Mouse (Mus musculus) frontal cortex, adult 2 months (tissue): ENCODE measurements at regions not wholly inside any gene's neighbourhood (a gene's known extent, or its start where the extent isn't known, plus 50 kb on each side); places are given as distances from the start of the nearest gene placed in this dataset.
A peak's percentile ranks its signal among the peaks of the same experiment; 100 is the strongest.
"Not testable (repeated sequence)": the region's sequence is repeated elsewhere in the genome, so short reads cannot be mapped to it uniquely, and the experiment has no call there.

Source experiments
- DNase-seq, 2 experiments: peaks; one replicate each; pipeline ENCODE4 v3.0.0; 2022; ENCODE audit warnings: low spot score in 1 of 2; ENCODE audit errors: extremely low spot score in 1 of 2

DNA sequence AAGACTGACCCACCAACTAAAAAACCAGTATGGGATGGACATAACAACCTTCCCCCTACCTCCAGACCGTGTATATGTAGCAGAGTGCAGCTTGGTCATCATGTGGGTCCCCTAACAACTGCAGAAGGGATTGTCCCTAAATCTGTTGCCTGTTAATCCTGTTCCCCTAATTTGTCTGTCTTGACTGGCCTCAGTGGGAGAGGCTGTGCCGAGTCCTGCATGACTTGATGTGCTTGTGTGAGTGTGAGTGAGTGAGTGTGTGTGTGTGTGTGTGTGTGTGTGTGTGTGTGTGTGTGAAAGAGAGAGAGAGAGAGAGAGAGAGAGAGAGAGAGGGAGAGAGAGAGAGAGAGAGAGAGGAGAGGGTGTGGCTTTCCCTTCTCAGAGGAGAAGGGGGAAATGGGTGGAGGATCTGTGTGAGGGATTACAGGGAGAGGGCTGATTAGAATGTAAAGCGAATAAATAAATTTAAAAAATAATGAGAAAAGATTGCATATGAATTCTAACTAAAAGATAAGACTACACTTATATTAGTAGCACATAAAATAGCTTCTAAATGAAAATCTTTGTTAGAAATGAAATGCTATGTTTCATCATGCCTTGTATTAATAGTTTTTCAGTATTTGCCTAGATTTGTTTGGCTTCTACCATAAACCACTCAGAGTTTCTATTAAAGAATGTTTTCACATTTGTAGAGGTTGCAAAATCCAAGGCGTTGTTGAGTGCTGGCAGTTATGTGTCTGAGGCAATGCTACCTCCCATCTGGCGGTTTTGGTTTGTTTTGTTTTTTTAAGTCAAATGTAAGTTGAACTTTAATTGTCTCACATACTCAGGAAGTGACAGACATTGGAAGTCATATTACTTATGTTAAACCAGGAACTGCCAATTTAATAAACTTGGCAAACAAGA is 740.9 kb downstream of the Abca13 start:
- DNase-seq = no peak

DNA sequence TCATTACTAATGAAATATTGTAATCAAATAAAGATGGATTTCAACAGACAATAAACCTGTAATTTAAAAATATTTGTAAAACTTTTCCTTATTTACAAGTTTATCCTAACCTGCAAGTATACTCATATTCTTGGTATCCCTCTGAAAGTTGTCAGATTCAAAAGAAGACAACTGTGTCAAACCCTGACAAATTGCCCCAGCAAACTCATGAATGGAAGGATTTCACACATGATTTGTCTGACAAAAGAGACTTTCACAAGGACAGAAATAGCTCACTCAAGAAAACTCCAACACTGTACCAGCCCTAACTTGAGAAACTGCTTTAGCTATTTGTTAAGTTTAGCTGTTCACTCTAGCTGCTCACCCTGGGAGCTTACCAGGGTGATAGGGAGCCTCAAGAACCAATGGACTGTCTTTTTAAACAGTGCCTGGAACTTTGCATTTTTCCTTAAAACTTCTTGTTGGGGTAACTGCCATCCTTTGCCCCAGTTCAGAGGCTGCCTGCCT is 771.0 kb downstream of the Abca13 start:
- DNase-seq = no peak

DNA sequence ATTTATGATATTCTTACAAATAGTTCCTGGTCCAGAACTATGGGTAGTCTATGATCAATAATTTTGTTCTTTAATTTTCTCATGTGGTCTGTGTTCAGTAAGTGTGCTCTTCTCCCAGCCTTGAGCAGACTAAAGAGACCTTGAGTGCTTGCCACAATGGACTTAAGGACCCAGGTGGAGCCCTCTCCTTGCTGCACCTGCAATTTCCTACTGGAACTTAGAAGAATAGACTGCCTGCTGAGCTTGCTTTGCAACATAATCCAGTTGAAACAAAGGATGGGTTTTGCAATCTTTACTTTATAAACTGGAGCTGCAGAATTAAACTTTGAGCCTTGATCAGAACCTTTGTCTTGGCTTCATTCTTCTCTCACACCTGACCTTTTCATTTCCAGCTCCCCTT is 791.2 kb downstream of the Abca13 start:
- DNase-seq = no peak

DNA sequence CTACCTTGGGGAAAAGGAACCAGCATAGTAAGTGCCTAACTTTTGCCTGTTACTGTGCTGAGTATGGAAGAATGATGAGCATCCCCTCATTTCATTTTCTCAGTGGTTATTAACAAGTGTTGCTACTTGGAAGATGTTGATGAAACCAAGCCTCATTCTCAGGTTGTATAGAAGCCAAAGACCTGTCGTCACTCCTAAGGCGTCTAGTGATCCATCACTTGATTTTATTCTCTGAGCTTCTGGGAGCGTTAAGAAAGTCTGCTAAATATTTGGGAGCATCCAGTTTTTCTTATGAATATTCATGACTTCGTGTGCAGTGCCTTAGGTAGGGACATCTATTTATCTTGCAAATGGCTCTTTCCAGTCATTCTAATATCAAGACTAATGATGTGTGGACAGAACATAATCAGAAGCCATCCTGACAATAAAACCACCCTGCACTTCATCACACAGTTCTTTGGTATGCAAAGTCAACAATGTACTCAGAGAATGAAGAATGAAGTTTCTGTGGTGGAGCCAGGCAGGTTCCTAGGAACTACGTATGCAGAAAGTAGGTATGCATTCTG is 802.9 kb downstream of the Abca13 start:
- DNase-seq = no peak

DNA sequence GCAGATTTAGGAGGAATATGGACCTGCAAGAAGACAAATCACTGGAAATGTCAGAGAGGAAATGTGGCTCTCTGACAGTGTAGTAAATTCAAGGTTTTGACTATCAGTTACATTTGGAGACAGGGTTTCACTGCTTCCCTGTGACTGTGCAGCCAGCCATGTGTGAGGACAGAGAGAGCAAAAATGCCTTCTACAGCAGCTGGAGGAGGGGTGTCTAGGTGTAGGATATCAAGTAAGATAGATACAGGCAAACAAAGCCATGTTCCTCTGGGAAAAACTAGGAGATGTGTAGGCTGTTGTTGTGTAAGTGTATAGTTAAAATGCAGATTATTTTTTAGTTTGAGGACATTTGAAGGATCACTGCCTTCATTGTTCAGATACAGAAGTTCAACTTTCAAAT is 803.6 kb downstream of the Abca13 start:
- DNase-seq = no peak

DNA sequence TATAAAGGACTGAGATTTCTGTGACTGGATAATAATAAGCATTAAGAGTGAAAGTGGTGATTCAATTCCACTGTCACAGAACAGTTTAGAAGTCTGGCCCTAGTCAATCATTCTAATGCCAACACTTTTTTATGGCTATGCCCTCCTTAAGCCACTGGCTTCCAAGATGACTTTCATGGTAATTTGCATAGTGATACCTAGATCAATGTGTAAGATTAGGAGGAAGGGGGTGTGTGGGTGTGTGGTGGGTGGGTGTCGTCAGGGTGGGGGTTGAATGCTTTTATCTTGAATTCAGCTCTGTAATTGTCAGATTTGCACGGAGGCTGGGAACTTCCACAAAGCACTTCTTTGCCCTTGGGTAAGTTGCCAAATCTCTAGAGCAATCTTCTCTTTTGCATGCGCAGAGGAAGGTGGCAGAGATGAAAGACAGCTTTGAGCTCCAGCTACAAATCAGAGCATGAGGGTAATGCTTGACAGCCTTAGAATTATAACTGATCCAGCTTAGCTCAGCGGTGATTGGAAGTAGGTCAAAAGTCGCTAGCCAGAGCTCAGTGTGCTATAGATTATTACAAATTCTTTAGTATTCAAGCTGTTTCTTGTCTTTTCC is 805.9 kb downstream of the Abca13 start:
- DNase-seq = peak in 1 of 2 experiments; percentile 11

DNA sequence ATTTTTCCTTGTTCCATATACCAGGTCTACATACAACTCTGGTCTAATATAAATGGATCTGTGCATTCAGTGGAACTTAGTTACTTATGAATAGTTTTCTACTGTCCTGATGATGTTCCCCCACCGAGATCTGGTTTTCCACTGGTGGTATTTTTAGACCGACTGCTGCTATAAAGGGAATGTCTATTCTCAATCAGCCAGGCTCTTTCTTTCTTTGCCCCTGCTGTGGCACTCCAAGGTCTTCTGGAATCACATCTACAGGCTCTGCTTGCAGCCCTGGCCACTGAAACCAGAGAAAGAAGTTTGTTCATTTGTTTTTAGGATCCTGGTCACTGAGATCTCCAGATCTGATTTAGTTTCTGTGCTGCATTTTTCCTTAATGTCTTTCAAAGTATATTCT is 810.4 kb downstream of the Abca13 start:
- DNase-seq = peak in 1 of 2 experiments; percentile 4

DNA sequence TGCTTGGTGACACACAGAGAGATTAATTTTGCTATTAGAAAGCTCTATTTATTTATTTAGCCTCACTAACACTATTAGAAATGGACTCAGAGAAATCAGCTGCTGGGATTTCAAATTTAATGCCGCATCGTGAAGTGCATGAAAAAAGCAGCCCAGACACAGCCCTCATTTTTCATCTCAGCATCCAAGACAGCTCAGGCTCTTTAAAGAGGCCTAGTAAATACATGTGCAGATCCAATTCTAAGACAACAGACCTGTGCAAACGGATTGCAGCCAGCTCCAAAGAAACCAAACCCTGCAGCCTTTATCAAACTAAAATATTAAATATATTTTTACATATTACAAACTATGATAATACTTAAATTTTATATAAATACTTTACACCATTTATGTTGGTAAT is 815.1 kb downstream of the Abca13 start:
- no peak for DNase-seq

DNA sequence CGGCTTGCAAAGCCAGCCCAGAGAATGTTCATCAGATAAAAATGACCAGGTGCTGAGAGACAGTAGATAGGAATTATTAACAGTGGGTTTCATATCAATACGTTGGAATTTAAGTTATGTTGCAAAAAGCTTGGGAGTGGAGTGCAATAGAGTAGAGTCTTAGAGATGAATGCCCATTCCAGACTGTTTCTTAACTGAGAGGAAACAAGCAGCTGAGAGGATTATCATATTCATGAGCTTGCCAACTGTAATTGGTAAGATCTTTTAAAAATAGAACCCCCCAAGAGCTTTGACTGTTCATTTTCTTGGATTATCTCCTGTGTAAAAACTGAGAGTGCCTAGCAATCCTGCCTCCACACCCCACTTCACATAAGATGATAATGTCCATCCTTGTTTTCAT is 854.9 kb downstream of the Abca13 start:
- DNase-seq = peak in 1 of 2 experiments; percentile 4

DNA sequence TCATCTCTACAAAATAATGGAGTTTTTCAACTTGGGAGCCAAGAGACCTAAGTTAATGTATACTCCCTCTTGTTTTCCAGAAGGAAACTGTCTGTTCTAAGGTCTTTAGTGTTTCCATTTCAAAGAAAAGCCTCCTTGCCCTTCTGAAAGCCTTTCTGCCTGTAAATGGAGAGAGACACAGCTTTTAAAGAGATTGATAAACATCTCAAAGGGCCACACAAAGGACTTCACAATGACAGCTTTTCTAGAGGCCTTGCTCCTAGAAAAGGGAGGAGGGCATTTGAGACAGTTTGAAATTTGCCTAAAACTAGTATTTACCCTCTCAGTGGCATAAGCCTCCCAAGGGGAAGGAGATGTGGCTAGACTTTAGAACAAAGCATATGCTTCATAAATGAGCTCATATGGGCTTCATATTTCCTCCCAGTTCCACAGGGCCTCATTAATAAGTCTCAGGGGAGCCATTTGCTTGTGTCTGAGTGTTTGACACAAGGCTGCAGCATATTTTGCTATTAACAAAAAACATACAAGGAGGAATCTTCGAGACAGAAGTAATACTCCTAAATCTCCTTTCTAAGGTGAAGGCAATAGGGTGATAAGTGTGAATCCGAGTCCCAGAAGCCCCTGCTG is 860.0 kb downstream of the Abca13 start:
- no peak for DNase-seq

DNA sequence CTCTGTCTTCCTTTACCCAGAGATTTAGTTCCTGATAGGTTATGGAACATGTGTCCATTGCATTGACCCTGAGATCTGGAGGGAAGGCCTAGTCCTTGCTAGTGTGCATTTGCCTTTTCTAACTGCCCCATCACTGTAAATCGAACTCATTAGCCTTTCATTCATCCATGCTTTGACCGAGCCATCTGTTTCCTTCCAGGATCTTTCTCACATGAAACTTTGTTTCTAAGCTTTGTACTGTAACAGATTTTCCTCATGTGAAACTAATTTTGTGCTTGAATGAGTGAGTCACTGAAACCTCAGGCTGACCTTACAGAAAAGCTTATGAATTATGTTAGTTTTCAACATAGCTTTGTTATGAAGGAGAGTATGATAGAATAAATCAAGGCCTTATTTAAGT is 880.1 kb downstream of the Abca13 start:
- no peak for DNase-seq

DNA sequence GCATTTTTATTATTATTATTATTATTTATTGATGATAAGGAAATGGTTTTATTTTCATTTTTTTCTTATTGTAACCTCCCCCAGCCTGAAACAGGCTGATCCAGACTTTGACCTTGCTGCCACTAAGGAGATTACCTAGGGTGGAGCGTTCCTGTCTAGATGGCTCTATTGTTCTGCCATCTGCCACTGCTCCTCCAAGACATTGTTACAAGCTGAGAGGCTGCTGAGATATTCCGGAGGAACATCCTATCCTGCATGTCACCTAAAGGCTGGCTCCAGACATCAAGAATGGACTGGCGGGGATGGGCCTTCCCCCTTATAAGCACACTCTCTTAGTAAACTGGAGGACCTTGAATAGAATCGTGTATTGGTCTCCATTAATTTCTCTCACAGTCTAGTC is 896.2 kb downstream of the Abca13 start:
- DNase-seq = no peak

DNA sequence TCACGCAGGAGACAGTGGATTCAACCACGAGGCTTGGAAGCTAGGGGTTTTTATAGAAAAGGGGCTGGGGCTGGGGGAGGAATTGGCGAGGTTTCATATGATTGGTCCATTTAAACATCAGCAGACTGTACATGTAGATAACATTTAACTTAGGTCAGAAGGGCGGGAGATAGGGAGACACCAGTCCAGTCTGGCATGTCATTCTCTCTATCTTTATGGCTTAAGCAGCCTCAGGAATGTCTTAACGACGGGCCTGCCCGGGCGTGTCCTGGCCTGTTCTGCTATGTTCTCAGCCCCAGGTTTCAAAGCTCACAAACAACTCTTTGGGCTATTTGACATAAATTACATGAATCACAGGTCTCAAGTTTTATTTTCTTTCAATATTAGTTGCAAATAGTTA is 910.6 kb downstream of the Abca13 start:
- DNase-seq = not testable (repeated sequence)

DNA sequence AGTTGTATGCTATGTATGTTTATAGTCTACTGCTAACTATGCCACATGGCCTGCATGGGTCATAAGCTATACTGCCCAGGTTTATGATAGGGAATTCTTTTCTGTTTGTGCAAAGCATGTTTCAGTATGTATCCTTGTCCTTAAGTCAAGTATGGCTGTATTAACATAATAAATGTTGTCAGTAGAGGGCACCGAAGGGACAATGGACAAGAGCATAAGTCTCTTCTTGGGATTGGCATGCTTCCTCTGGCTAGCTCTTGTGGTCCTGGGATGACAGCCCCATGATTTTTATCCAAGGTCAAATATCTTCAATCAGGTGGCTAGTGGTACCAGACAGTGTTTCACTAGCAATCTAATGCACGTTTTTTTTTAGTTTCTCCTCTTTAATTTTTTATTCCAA is 913.3 kb downstream of the Abca13 start:
- no peak for DNase-seq

DNA sequence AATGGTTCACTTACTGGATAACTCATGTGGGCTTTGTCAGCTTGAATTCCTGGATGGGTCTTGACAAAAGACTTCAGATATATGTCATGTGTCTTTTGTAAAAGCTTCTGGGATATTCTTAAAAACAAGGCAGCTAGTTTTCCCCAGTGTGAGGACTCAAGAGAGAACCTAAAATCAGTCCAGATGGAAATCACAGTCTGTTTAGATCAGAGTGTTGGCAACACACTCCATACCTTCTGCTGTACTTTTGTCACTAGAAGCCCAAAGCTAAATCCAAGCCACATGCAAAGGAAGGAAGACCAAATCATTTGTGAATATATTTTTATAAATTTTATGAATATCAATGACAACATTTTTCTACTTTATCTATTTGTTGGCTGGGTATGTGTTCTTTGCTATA is 950.4 kb downstream of the Abca13 start:
- DNase-seq = no peak

DNA sequence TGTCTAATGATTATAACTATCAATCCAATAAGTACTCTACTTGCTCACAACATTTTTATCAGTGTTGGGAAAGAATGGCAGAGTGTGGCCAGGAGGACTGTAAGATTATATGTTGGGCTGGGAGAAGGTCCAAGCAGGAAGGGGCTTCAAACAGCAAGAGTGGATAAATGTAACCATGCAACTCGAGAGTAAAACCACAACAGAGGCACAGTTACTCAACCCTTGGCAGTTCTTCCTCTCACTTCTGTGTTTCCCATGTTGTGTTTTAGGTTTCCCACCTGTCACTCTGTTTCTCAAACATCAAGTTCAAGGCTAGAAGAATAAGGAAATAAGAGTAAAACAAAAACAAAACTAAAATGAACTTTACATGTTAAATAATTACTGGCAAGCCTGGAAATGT is 957.4 kb downstream of the Abca13 start:
- no peak for DNase-seq

DNA sequence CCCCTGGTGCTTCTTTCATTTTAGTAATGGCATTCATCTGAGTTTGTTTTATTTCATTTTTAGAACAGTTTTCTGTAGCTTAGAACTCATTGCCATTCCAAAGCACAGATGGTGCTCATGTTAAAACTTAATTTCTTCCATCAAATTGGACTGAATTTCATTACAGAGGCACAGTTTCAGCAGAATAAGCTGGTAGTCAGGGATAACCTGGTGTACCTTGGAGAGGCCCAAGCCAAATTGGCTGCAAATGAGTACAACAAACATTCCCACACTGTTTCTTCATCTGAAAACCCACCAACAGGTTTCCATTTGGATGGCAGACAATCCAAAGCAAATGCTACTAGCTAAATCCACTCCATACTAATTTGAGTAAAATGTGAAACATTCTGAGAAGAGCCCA is 960.2 kb upstream of the Vwc2 start:
- peak; percentile 34 to 47 for DNase-seq

DNA sequence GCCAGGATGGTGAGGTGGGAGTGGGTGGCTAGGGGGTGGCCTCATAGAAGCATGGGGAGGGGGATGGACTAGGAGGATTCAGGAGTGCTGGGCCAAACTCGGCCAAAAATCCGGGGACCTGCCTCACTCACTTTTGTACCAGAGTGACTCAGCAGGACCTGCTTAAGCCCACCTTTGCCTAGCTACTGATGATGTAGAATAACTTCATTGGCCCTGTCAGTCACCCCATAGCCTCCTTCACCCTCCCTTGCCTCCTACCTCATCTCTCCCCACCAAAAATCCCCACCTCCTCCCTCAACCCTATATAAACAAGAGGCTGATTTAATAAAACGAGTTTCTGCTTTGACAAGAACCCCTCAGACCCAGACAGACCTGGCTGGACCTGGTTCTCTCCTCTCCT is 920.3 kb upstream of the Vwc2 start:
- DNase-seq = no peak

DNA sequence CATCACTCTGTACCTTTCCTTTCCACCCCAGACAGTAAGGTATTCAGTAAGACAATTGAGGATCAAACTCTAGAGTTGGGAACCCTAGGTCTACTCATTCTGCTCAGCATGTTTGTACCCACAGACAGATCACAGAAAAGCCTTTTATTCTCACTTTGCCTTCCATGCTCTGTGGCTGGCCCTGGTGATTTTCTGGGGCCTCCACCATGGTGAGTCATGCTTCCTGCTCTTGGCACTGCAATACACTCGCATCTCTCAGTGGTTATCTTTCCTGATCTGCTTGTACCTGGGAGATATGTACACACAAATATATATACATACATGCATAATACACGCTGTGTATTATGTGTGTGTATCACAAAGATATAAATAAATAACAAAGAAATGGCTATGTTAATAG is 919.2 kb upstream of the Vwc2 start:
- no peak for DNase-seq

DNA sequence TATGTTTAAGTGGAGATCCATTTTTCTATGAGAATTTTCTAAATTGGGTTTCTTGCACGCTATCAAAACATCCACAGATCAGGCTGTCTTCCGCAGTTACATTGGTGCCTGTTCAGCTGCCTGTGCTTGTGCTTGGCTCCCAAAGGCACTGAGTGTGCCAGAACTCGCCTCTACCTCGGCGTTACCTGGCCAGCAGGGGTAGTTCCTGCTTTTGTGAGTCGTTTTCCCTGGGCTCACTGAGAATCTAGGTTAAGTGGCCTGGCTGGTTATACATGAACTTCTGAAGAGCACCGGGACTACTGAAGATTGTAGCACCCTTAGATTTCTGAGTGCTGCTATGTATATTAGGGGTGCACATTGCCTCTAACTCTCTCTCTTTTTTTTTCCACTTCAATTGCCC is 913.0 kb upstream of the Vwc2 start:
- no peak for DNase-seq

DNA sequence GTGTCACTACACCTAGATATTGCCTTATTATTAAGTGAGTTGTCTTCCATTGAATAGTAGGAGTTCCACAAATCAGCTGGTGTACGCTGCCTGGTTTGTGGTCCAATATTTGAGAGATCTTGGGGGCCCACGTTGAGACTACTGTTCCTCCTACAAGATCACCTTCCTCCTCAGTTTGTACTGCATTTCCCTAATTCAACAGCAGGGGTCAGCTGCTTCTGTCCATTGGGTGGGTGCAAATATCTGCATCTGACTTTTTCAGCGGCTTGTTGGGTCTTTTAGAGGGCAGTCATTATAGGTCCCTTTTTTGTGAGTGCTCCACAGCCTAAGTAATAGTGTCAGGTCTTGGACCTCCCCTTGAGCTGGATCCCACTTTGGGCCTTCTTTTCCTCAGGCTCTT is 908.8 kb upstream of the Vwc2 start:
- no peak for DNase-seq
